Mouse (Mus musculus) ovary, adult 10 weeks (tissue): Measurements from ENCODE around the gene Kcnt2. TPM values are rescaled to one million over a fixed set of nuclear protein-coding genes. Genes with fewer than 3 reads are reported as not detected.

Experiments
- polyA plus RNA-seq: library from polyadenylated mRNA; stranded (reverse); fragments of 350-450 nt; fragmentation: Illumina TruSeq; extraction: RNeasy Lipid Tissue Mini Kit (QIAGEN cat#74804); gene quantifications from one replicate; pipeline ENCODE4 v1.2.3, GENCODE M21; 2014

The Kcnt2 gene
- 43.7 TPM for polyA plus RNA-seq

DNA sequence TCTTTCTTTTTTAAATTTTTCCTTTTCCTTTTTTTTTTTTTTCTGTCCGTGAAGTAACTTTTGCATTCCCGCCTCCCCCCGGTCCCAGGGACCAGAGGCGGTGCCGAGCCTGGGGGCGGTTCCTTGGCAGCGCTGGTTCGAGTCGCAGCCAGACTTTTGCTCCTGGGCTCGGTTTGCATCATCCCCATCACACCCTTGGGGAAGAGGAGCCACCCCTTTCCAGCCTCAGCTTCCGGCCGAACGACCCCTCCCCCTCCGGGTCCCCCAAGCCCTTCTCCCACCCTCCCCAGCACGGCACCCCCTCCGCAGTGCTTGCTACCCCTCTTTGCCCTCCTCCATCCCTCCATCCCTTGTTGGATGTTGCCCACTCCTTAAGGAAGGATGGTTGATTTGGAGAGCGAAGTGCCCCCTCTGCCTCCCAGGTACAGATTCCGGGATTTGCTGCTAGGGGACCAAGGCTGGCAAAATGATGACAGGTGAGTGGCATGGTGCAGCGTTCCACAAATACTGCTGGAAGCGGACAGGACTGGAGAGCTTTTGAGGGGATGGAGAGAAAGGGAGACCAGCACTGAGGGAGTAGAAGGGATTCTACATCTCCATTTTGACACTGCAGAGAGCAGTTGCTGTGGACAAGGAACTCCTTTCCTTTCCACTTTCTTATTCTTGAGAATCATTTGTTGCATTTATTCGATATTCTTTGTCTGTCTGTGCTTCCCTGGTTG, at the start of gene Kcnt2:
Gene Kcnt2 (plus strand): TSS at position 283 of the 722 bp plus-strand sequence.

Other genes with a start within 250 kb of the Kcnt2 start
- 3,641 TPM for gene Cfh, start 62.4 kb upstream of the Kcnt2 start, polyA plus RNA-seq